Mouse (Mus musculus) midbrain, embryonic 10.5 days (tissue): ENCODE measurements around the gene Mboat2. TPM values are rescaled to one million over a fixed set of nuclear protein-coding genes. Genes with fewer than 3 reads are reported as not detected.

ENCODE experiments used
- DNase-seq: peaks from one replicate; pipeline ENCODE4 v3.0.0-alpha.2; 2017; ENCODE audit warnings: low spot score
- H3K27ac ChIP-seq: fragments of 300-500 bp; sonication (generic); replicated peaks from 2 replicates; pipeline ENCODE4 v1.5.1; 2016; ENCODE audit warnings: mild to moderate bottlenecking
- H3K27me3 ChIP-seq: fragments of 300-500 bp; sonication (generic); 2 replicates; pipeline ENCODE4 v1.6.1; 2016; ENCODE audit warnings: low read depth, mild to moderate bottlenecking; ENCODE audit not compliant: poor library complexity, severe bottlenecking
- H3K36me3 ChIP-seq: fragments of 300-500 bp; sonication (generic); 2 replicates; pipeline ENCODE4 v1.6.1; 2016; ENCODE audit warnings: mild to moderate bottlenecking, moderate library complexity
- H3K4me1 ChIP-seq: fragments of 300-500 bp; sonication (generic); 2 replicates; pipeline ENCODE4 v1.6.1; 2016
- H3K4me3 ChIP-seq: fragments of 300-500 bp; sonication (generic); 2 replicates; pipeline ENCODE4 v1.5.1; 2016; ENCODE audit warnings: mild to moderate bottlenecking, moderate library complexity
- H3K9me3 ChIP-seq: fragments of 300-500 bp; sonication (generic); replicated peaks from 2 replicates; pipeline ENCODE4 v1.6.1; 2016; ENCODE audit warnings: mild to moderate bottlenecking
- WGBS: fragments of 180-500 bp; shearing (Covaris S2); methylation state at CpG from one replicate; pipeline ENCODE4 v1.1.7; 2016; 5-methylcytosine and 5-hydroxymethylcytosine counted together
- polyA plus RNA-seq: library from polyadenylated mRNA; unstranded; fragments of >200 nt; fragmentation: Nextera tagmentation; extraction: Ambion mirVana; gene quantifications from 2 replicates; pipeline ENCODE4 v1.2.1, GENCODE M21; 2016

The Mboat2 gene
- polyA plus RNA-seq, 1 experiment from 2014 or later: 49.8 TPM

DNA sequence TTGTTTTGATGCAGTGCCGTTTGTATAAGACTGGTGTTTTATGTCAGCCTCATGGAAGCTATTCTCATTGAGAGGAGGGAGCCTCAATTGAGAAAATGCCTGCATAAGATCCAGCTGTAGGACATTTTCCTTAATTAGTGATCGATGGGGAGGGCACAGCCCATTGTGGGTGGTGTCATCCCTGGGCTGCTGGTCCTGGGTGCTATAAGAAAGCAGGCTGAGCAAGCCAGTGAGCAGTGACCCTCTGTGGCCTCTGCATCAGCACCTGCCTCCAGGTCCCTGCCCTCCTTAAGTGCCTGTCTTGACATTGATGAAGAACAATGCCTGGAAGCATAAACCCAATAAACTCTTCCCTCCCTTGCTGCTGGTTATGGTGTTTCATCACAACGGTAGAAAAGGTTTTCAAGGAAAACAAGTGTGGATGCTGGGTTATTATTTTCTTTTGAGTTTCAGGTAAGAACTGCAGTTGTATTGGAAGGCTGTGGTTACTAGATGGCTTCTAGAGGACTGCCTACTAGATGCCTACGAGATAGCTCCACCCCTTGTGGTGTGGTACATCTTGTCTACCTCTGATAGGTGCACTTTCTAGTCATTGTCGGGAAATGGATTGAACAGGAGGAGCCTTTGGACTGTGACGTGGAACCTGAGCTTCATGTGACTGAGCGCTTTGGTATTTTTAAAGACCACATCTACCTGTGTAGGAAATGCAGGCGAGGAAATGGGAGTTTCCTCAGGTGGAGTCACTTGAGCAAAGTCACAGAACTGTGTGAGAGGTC is 60.2 kb downstream of the Mboat2 start:
- DNase-seq: no peak
- H3K4me1 ChIP-seq: peaks cover 25% of the 10 kb centered on the region
- peaks cover 65% of the 10 kb centered on the region for H3K36me3 ChIP-seq
- no peak overlapping the region for H3K4me3 ChIP-seq
- H3K9me3 ChIP-seq: no peaks in the 10 kb centered on the region
- 92% methylated on average over 8 of the region's 8 CpGs for WGBS
- H3K27me3 ChIP-seq: no peaks in the 10 kb centered on the region
- no peak overlapping the region for H3K27ac ChIP-seq

DNA sequence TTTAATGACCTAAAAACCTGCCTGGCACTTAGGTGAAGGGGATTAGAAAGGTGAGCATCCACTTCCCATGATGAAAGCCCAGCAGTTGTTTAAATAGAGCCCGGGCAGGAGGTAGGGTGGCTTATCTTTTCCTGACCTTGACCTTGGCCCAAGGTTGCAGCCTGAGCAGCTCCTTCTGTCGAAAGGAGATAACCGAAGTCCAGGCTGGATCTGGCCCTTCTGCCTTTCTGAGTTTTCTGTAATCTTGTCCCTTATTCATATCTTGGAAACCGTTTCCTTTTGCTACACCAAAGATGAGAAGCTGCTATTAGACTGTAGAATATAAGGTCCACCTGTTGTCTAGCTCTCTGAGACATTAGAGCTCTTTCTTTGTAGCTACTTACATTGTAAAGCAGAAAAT is 61.9 kb downstream of the Mboat2 start:
- Histone ChIP-seq H3K27ac (no peak overlapping the region), H3K36me3 (peaks cover 67% of the 10 kb centered on the region), H3K27me3 (no peaks in the 10 kb centered on the region), H3K9me3 (no peaks in the 10 kb centered on the region), H3K4me1 (peaks cover 32% of the 10 kb centered on the region), H3K4me3 (no peak overlapping the region)
- WGBS: 87% methylated on average over 4 of the region's 4 CpGs
- DNase-seq: no peak

DNA sequence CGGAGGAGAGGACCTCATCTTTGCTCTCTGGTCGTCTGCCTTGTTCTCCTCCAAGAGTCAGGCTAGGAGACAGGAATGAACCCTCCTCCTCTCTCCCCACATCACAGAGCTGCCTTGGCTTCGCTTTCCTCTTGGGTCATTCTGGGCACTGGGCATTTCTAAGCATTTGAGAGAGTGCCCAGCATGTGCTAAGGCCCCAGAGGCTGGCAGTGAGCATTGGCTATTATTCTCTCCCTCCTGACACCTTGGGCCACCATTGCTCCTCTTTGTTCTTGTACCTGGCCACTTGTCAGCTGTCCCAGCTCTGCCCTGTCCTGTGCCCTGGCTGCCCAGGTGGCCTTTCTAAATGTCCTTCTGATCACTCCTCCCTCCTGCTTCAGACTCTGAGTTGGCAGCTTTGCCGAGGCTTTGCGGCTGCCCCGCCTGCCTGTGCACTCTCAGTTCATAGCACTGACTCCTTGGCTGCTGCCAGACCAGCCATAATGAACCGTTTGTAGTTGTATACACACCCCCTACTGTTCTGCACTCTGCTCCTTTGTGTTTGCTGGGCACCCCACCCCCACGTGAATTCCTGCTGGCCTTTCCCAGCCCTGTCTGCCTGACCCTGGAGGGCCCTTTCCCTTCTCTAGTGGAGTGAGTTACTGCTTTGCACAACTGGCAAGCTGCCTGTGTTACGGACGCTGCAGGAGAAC is 63.2 kb downstream of the Mboat2 start:
- DNase-seq: peak; percentile 55
- Histone ChIP-seq H3K4me3 (peak overlapping the region; percentile 28; the same call in 1 of the 2 replicates), H3K4me1 (peaks cover 32% of the 10 kb centered on the region), H3K27ac (peak overlapping the region; percentile 81), H3K9me3 (no peaks in the 10 kb centered on the region), H3K27me3 (no peaks in the 10 kb centered on the region), H3K36me3 (peaks cover 66% of the 10 kb centered on the region)
- WGBS: 40% methylated on average over 10 of the region's 10 CpGs

DNA sequence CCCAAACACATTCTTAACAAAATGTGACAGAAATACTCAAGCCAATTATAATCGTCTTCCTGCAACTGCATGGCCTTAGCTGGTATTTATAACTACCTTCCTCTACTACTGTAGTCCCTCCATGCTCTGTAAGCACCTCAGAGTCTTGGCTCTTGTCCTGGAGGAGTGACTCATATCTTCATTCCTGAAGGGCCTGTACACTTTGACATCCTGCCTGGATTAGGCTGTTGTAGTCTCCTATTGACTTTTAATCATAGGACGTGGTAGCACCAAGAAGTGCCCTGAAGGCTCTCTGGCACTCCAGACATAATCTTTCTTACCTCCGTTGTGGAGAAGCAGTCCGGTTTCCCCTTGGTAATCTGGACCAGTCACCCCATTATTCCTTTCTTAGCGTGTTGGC is 64.7 kb downstream of the Mboat2 start:
- WGBS: 90% methylated on average over 5 of the region's 5 CpGs
- DNase-seq: no peak
- peaks cover 69% of the 10 kb centered on the region for H3K36me3 ChIP-seq
- no peak overlapping the region for H3K27ac ChIP-seq
- H3K9me3 ChIP-seq: no peaks in the 10 kb centered on the region
- H3K4me3 ChIP-seq: no peak overlapping the region
- no peaks in the 10 kb centered on the region for H3K27me3 ChIP-seq
- peaks cover 32% of the 10 kb centered on the region for H3K4me1 ChIP-seq

DNA sequence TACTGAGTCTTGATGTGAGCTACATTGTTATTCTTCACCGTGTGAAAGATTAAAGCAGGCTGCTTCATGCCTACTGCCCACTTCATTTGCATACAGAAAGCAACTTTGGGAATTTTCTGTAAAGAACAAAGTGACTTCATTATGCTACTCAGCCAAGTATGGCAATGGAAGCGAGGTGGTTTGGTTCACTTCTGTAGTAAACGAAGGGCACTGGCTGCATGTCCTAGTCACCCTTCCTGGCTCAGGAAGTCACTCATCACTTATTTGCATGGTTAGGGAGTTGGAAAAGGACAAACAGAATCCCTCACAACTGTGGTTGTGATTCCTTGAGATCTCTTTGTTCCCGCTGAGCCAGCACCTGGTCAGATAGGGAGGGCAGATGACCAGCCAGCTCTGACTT is 66.7 kb downstream of the Mboat2 start:
- WGBS: 86% methylated on average over 4 of the region's 4 CpGs
- Histone ChIP-seq H3K36me3 (peaks cover 66% of the 10 kb centered on the region), H3K9me3 (no peaks in the 10 kb centered on the region), H3K4me3 (no peak overlapping the region), H3K27me3 (no peaks in the 10 kb centered on the region), H3K27ac (peak overlapping the region; percentile 46; the same call in 1 of the 2 replicates), H3K4me1 (peaks cover 32% of the 10 kb centered on the region)
- DNase-seq: no peak

GRCm38 (mm10) chr12:24898226-24898625 is 67.5 kb downstream of the Mboat2 start:
- Histone ChIP-seq H3K27ac (no peak overlapping the region), H3K36me3 (peaks cover 75% of the 10 kb centered on the region), H3K27me3 (no peaks in the 10 kb centered on the region), H3K4me3 (no peak overlapping the region), H3K9me3 (no peaks in the 10 kb centered on the region), H3K4me1 (peaks cover 23% of the 10 kb centered on the region)
- WGBS: 83% methylated on average over 9 of the region's 9 CpGs
- no peak for DNase-seq

GRCm38 (mm10) chr12:24899636-24900035 is 69.0 kb downstream of the Mboat2 start:
- no peak for DNase-seq

DNA sequence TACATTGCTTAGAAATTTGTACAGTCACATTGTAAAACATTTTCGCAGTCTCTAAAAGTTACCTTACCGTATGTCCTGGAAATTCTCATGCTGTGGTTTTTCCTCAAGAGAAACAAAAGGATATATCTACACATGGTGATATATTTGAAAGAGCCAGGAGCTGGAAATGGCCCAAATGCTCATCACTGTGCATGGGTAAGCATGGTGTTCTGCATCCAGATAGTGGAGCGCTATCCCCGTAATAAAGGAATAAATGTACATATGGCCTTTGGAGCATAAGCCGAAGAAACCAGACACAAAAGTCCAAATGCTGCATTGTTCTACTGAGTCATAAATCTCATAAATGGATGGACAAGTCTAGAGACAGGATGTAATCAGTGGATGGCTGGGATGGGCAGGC is 72.1 kb downstream of the Mboat2 start:
- Histone ChIP-seq H3K27ac (no peak overlapping the region), H3K4me3 (no peak overlapping the region), H3K36me3 (peaks cover 67% of the 10 kb centered on the region), H3K27me3 (no peaks in the 10 kb centered on the region), H3K4me1 (peaks cover 15% of the 10 kb centered on the region), H3K9me3 (no peaks in the 10 kb centered on the region)
- DNase-seq: no peak
- 97% methylated on average over 5 of the region's 5 CpGs for WGBS

More at GRCm38 (mm10) chr12:24899636-24900035, 69.0 kb downstream of the Mboat2 start:
- H3K9me3 ChIP-seq: no peaks in the 10 kb centered on the region
- 94% methylated on average over 10 of the region's 10 CpGs for WGBS
- H3K27ac ChIP-seq: no peak overlapping the region
- no peak overlapping the region for H3K4me3 ChIP-seq
- H3K27me3 ChIP-seq: no peaks in the 10 kb centered on the region
- H3K4me1 ChIP-seq: peaks cover 9% of the 10 kb centered on the region
- H3K36me3 ChIP-seq: peaks cover 81% of the 10 kb centered on the region

DNA sequence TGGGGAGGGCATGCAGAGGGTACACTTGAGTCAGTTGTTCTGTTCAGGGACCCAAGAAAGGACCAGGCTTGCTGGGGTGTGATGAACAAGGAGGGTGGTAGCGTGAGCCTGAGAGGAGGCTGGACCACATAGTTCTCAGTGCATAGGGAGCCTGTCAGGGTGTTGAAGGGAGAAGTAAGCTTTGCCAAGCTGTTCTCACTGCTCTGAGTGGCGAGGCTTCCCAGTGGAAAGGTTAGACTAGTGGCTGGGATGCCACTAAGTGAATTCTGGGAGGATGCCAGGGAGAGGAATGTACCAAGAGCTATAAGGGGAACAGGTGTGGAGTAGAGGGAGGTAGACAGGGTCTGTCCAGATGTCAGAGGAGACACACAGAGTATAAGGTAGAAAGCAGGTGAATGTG is 77.2 kb downstream of the Mboat2 start:
- no peaks in the 10 kb centered on the region for H3K27me3 ChIP-seq
- no peak overlapping the region for H3K4me3 ChIP-seq
- peaks cover 56% of the 10 kb centered on the region for H3K36me3 ChIP-seq
- no peak for DNase-seq
- H3K27ac ChIP-seq: no peak overlapping the region
- H3K4me1 ChIP-seq: peaks cover 15% of the 10 kb centered on the region
- H3K9me3 ChIP-seq: no peaks in the 10 kb centered on the region
- WGBS: 91% methylated on average over 2 of the region's 2 CpGs

- 93% methylated on average over 7 of the region's 7 CpGs for WGBS
Observed at GRCm38 (mm10) chr12:24909679-24910078, 79.0 kb downstream of the Mboat2 start.

GRCm38 (mm10) chr12:24912174-24912573 is 81.5 kb downstream of the Mboat2 start:
- Histone ChIP-seq H3K36me3 (peaks cover 64% of the 10 kb centered on the region), H3K4me1 (no peaks in the 10 kb centered on the region), H3K27ac (no peak overlapping the region), H3K27me3 (no peaks in the 10 kb centered on the region), H3K4me3 (no peak overlapping the region), H3K9me3 (no peaks in the 10 kb centered on the region)
- WGBS: 88% methylated on average over 6 of the region's 6 CpGs
- DNase-seq: no peak

More at GRCm38 (mm10) chr12:24909679-24910078, 79.0 kb downstream of the Mboat2 start:
- H3K4me1 ChIP-seq: peaks cover 14% of the 10 kb centered on the region
- H3K27me3 ChIP-seq: no peaks in the 10 kb centered on the region
- no peak overlapping the region for H3K4me3 ChIP-seq
- no peaks in the 10 kb centered on the region for H3K9me3 ChIP-seq
- H3K36me3 ChIP-seq: peaks cover 54% of the 10 kb centered on the region
- H3K27ac ChIP-seq: no peak overlapping the region
- DNase-seq: no peak

DNA sequence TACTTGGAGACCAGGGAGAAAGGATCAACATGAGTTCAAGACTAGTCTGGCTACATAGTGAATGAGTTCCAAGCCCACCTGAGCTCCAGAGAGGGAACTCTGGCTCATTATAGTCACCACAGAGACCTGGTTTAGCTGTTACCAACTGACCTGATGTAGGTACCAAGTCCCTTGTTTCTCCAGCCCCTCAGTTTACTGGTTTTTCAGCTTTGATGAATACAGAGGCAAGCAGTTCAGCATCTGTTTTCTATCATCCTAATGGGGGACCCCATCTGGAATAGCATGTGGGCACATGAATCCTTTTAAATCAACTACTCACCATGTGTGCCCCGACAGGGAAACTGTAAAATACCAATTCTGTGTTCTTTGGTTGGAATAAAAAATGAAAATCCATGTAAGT is 82.2 kb downstream of the Mboat2 start:
- 87% methylated on average over 1 of the region's 1 CpGs for WGBS
- Histone ChIP-seq H3K27me3 (no peaks in the 10 kb centered on the region), H3K4me3 (no peak overlapping the region), H3K36me3 (peaks cover 64% of the 10 kb centered on the region), H3K9me3 (no peaks in the 10 kb centered on the region), H3K27ac (no peak overlapping the region), H3K4me1 (no peaks in the 10 kb centered on the region)
- DNase-seq: no peak
